Mouse (Mus musculus) liver, embryonic 14.5 days (tissue): ENCODE results near the gene Tbc1d14.

ENCODE experiments used
- CTCF ChIP-seq: IDR thresholded peaks from 2 replicates; pipeline ENCODE4 v1.5.1; 2016; ENCODE audit warnings: antibody characterized with exemption, low read depth, control low read depth
- EP300 ChIP-seq: IDR thresholded peaks from 2 replicates; pipeline ENCODE4 v1.6.1; 2016; ENCODE audit warnings: antibody characterized with exemption, low read depth

DNA sequence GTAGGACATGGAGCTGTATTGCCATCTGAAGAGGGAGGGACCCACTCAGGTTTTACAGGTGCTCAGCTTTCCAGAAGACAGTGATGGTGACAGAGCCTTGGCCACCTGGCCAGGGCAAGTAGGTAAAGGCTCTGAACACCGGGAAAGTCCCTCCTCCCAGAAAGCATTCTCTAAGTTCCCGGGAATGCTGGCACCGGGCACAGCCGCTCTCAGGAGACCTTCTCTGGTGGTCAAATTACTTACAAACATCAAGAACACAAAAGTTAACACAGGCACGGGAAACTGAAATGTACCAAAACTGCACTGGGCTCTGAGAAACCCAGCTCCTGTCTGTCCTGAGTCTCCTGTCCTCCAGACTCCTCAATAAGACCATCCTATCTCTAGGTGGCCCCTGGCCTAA lies 63.4 kb downstream of the Tbc1d14 start:
- no peak for TF ChIP-seq CTCF
- no peak for TF ChIP-seq EP300
